Mouse (Mus musculus): ENCODE measurements around the gene Cdh3. TPM values are rescaled to one million over a fixed set of nuclear protein-coding genes. Genes with fewer than 3 reads are reported as not detected.

Cdh3 gene
- polyA plus RNA-seq (2012) = not detected in 2 replicates

- TF ChIP-seq GATA1 (IDR thresholded peaks at IDR 0.05; ENCODE audit: low read length) = no peak
Observed at GRCm38 (mm10) chr8:106510365-106510975, at the start of gene Cdh3. Cdh3 (plus strand) TSS chr8:106510891.

GRCm38 (mm10) chr8:106462131-106462530, 48.6 kb upstream of the Cdh3 start:
- no peak for TF ChIP-seq GATA1 (IDR thresholded peaks at IDR 0.05; ENCODE audit: low read length)

GRCm38 (mm10) chr8:106463795-106464194, 46.9 kb upstream of the Cdh3 start:
- TF ChIP-seq GATA1 (IDR thresholded peaks at IDR 0.05; ENCODE audit: low read length) = no peak

- TF ChIP-seq GATA1 (IDR thresholded peaks at IDR 0.05; ENCODE audit: low read length) = no peak
Observed at GRCm38 (mm10) chr8:106469485-106469884, 41.2 kb upstream of the Cdh3 start.

- no peak for TF ChIP-seq GATA1 (IDR thresholded peaks at IDR 0.05; ENCODE audit: low read length)
Observed at GRCm38 (mm10) chr8:106474001-106474400, 36.7 kb upstream of the Cdh3 start.

GRCm38 (mm10) chr8:106500018-106500685, 10.5 kb upstream of the Cdh3 start, which contains the start of gene 6030452D12Rik:
6030452D12Rik (plus strand) TSS chr8:106500522.
- TF ChIP-seq GATA1 (IDR thresholded peaks at IDR 0.05; ENCODE audit: low read length) = no peak

- no peak for TF ChIP-seq GATA1 (IDR thresholded peaks at IDR 0.05; ENCODE audit: low read length)
Observed at GRCm38 (mm10) chr8:106504241-106504640, 6.5 kb upstream of the Cdh3 start.

GRCm38 (mm10) chr8:106505328-106505965, 5.2 kb upstream of the Cdh3 start:
- TF ChIP-seq GATA1 (IDR thresholded peaks at IDR 0.05; ENCODE audit: low read length) = no peak

GRCm38 (mm10) chr8:106506106-106506505, 4.6 kb upstream of the Cdh3 start:
- TF ChIP-seq GATA1 (IDR thresholded peaks at IDR 0.05; ENCODE audit: low read length) = no peak

GRCm38 (mm10) chr8:106507761-106508331, 2.8 kb upstream of the Cdh3 start:
- TF ChIP-seq GATA1 (IDR thresholded peaks at IDR 0.05; ENCODE audit: low read length) = no peak

- TF ChIP-seq GATA1 (IDR thresholded peaks at IDR 0.05; ENCODE audit: low read length) = no peak
Observed at GRCm38 (mm10) chr8:106508456-106508855, 2.2 kb upstream of the Cdh3 start.

- no peak for TF ChIP-seq GATA1 (IDR thresholded peaks at IDR 0.05; ENCODE audit: low read length)
Observed at GRCm38 (mm10) chr8:106509079-106509780, 1.5 kb upstream of the Cdh3 start.

GRCm38 (mm10) chr8:106511065-106511501, 392 bp downstream of the Cdh3 start:
- no peak for TF ChIP-seq GATA1 (IDR thresholded peaks at IDR 0.05; ENCODE audit: low read length)

GRCm38 (mm10) chr8:106511531-106512041, 895 bp downstream of the Cdh3 start:
- TF ChIP-seq GATA1 (IDR thresholded peaks at IDR 0.05; ENCODE audit: low read length) = no peak

GRCm38 (mm10) chr8:106512475-106513150, 1.9 kb downstream of the Cdh3 start:
- TF ChIP-seq GATA1 (IDR thresholded peaks at IDR 0.05; ENCODE audit: low read length) = no peak

All from G1E-ER4 (cell line).